Mouse (Mus musculus): Measurements from ENCODE around the gene Mapk1ip1. TPM values are rescaled to one million over a fixed set of nuclear protein-coding genes. Genes with fewer than 3 reads are reported as not detected.

Mapk1ip1 gene
- polyA plus RNA-seq, 1 experiment from 2014 or later, result 12.4 TPM

DNA sequence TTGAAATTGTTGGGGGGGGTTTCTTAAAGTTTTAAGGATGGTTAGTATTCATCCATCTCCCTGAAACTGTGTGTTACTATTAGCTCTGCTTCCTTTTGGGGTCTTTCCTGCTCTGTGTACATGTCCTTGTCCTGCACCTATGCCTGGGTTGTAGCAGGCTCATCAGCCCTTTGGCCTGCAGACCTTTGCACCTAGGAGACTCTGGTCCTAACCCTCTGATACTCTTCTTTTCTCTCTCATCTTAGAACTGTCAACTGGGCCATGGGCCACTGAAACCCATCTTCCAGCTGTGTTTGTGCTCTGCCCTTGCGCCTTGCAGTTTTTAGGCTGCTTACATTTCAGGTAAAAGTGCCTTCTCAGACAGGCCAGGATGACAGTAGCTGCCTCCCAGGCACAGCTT lies 18.7 kb upstream of the Mapk1ip1 start:
- no peak for ATAC-seq (replicated peaks; ENCODE audit: insufficient number of reproducible peaks, low FRiP score, low TSS enrichment, low read depth)
- H3K4me2 ChIP-seq (ENCODE audit: low read depth, low read length), result no peak overlapping the region
- WGBS, result 90% methylated on average over 1 of the region's 1 CpGs
- H3K36me3 ChIP-seq (replicated peaks; ENCODE audit: control insufficient read depth, insufficient read depth, low read depth, low read length), result peaks cover 2% of the 10 kb centered on the region; the same call in 1 of the 2 replicates
- H3K27me3 ChIP-seq (ENCODE audit: control insufficient read depth, insufficient read depth, low read length), result no peaks in the 10 kb centered on the region
- no peak overlapping the region for H3K4me3 ChIP-seq (ENCODE audit: low read depth, low read length)
- no peaks in the 10 kb centered on the region; the same call in 1 of the 2 replicates for H3K4me1 ChIP-seq (ENCODE audit: control insufficient read depth, insufficient read depth, low read length)
- no peak for DNase-seq (ENCODE audit: low spot score)
- no peak overlapping the region for H3K9ac ChIP-seq (replicated peaks; ENCODE audit: low read length)
- no peaks in the 10 kb centered on the region for H3K9me3 ChIP-seq (replicated peaks; ENCODE audit: control insufficient read depth, low read length)
- no peak overlapping the region for H3K27ac ChIP-seq (replicated peaks; ENCODE audit: low read depth, low read length)

- Histone ChIP-seq H3K4me3 (ENCODE audit: low read depth, low read length) (no peak overlapping the region), H3K9ac (replicated peaks; ENCODE audit: low read length) (no peak overlapping the region), H3K27me3 (ENCODE audit: control insufficient read depth, insufficient read depth, low read length) (no peaks in the 10 kb centered on the region), H3K9me3 (replicated peaks; ENCODE audit: control insufficient read depth, low read length) (no peaks in the 10 kb centered on the region), H3K4me1 (ENCODE audit: control insufficient read depth, insufficient read depth, low read length) (no peaks in the 10 kb centered on the region; the same call in 1 of the 2 replicates), H3K36me3 (replicated peaks; ENCODE audit: control insufficient read depth, insufficient read depth, low read depth, low read length) (peaks cover 2% of the 10 kb centered on the region; the same call in 1 of the 2 replicates), H3K4me2 (ENCODE audit: low read depth, low read length) (no peak overlapping the region), H3K27ac (replicated peaks; ENCODE audit: low read depth, low read length) (no peak overlapping the region)
- ATAC-seq (replicated peaks; ENCODE audit: insufficient number of reproducible peaks, low FRiP score, low TSS enrichment, low read depth), result peak; percentile 44; the same call in 1 of the 2 replicates
- peak; percentile 77 for DNase-seq (ENCODE audit: low spot score)
- WGBS, result 33% methylated on average over 3 of the region's 3 CpGs
Measured at GRCm38 (mm10) chr7:138863950-138864572, 18.0 kb upstream of the Mapk1ip1 start.

- Histone ChIP-seq H3K36me3 (replicated peaks; ENCODE audit: control insufficient read depth, insufficient read depth, low read depth, low read length) (peaks cover 5% of the 10 kb centered on the region; the same call in 1 of the 2 replicates), H3K4me2 (ENCODE audit: low read depth, low read length) (no peak overlapping the region), H3K4me1 (ENCODE audit: control insufficient read depth, insufficient read depth, low read length) (no peaks in the 10 kb centered on the region), H3K9me3 (replicated peaks; ENCODE audit: control insufficient read depth, low read length) (no peaks in the 10 kb centered on the region), H3K27ac (replicated peaks; ENCODE audit: low read depth, low read length) (no peak overlapping the region), H3K9ac (replicated peaks; ENCODE audit: low read length) (no peak overlapping the region), H3K27me3 (ENCODE audit: control insufficient read depth, insufficient read depth, low read length) (no peaks in the 10 kb centered on the region), H3K4me3 (ENCODE audit: low read depth, low read length) (no peak overlapping the region)
- 73% methylated on average over 2 of the region's 2 CpGs for WGBS
- ATAC-seq (replicated peaks; ENCODE audit: insufficient number of reproducible peaks, low FRiP score, low TSS enrichment, low read depth) (no peak), DNase-seq (ENCODE audit: low spot score) (no peak)
Measured at GRCm38 (mm10) chr7:138856670-138857069, 10.6 kb upstream of the Mapk1ip1 start.

DNA sequence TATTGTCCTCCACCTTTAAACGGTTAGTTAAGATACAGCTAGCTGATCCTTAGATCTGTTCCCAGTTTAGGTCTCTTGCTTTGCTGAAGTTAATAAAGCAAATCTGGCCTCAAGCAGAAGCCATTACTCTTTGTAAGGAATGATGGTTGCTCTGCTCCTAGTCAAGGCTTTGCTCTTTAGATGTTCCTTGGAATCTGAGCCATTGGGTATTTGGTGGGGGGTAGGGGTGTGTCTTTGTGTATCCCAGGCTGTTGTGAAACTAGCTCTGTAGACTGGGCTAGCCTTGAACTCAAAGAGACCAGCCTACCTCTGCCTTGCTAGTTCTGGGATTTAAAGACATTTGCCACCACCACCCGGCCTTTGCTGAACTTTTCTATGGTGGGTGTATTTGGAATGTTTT lies 8.1 kb upstream of the Mapk1ip1 start:
- Histone ChIP-seq H3K4me2 (ENCODE audit: low read depth, low read length) (no peak overlapping the region), H3K4me3 (ENCODE audit: low read depth, low read length) (no peak overlapping the region), H3K36me3 (replicated peaks; ENCODE audit: control insufficient read depth, insufficient read depth, low read depth, low read length) (peaks cover 5% of the 10 kb centered on the region; the same call in 1 of the 2 replicates), H3K9me3 (replicated peaks; ENCODE audit: control insufficient read depth, low read length) (no peaks in the 10 kb centered on the region), H3K4me1 (ENCODE audit: control insufficient read depth, insufficient read depth, low read length) (no peaks in the 10 kb centered on the region), H3K27ac (replicated peaks; ENCODE audit: low read depth, low read length) (no peak overlapping the region), H3K27me3 (ENCODE audit: control insufficient read depth, insufficient read depth, low read length) (no peaks in the 10 kb centered on the region), H3K9ac (replicated peaks; ENCODE audit: low read length) (no peak overlapping the region)
- ATAC-seq (replicated peaks; ENCODE audit: insufficient number of reproducible peaks, low FRiP score, low TSS enrichment, low read depth) (no peak), DNase-seq (ENCODE audit: low spot score) (no peak)
- 92% methylated on average over 2 of the region's 2 CpGs for WGBS

- 94% methylated on average over 4 of the region's 4 CpGs for WGBS
- Histone ChIP-seq H3K36me3 (replicated peaks; ENCODE audit: control insufficient read depth, insufficient read depth, low read depth, low read length) (peaks cover 5% of the 10 kb centered on the region), H3K4me3 (ENCODE audit: low read depth, low read length) (no peak overlapping the region), H3K9ac (replicated peaks; ENCODE audit: low read length) (no peak overlapping the region), H3K9me3 (replicated peaks; ENCODE audit: control insufficient read depth, low read length) (no peaks in the 10 kb centered on the region), H3K4me1 (ENCODE audit: control insufficient read depth, insufficient read depth, low read length) (no peaks in the 10 kb centered on the region), H3K27me3 (ENCODE audit: control insufficient read depth, insufficient read depth, low read length) (no peaks in the 10 kb centered on the region), H3K27ac (replicated peaks; ENCODE audit: low read depth, low read length) (no peak overlapping the region), H3K4me2 (ENCODE audit: low read depth, low read length) (no peak overlapping the region)
- DNase-seq (ENCODE audit: low spot score) (no peak), ATAC-seq (replicated peaks; ENCODE audit: insufficient number of reproducible peaks, low FRiP score, low TSS enrichment, low read depth) (no peak)
Measured at GRCm38 (mm10) chr7:138853417-138854031, 7.5 kb upstream of the Mapk1ip1 start.

GRCm38 (mm10) chr7:138850083-138850482 lies 4.0 kb upstream of the Mapk1ip1 start:
- Histone ChIP-seq H3K27me3 (ENCODE audit: control insufficient read depth, insufficient read depth, low read length) (no peaks in the 10 kb centered on the region), H3K9ac (replicated peaks; ENCODE audit: low read length) (no peak overlapping the region), H3K4me1 (ENCODE audit: control insufficient read depth, insufficient read depth, low read length) (no peaks in the 10 kb centered on the region), H3K4me3 (ENCODE audit: low read depth, low read length) (no peak overlapping the region), H3K36me3 (replicated peaks; ENCODE audit: control insufficient read depth, insufficient read depth, low read depth, low read length) (peaks cover 5% of the 10 kb centered on the region), H3K9me3 (replicated peaks; ENCODE audit: control insufficient read depth, low read length) (no peaks in the 10 kb centered on the region), H3K27ac (replicated peaks; ENCODE audit: low read depth, low read length) (no peak overlapping the region), H3K4me2 (ENCODE audit: low read depth, low read length) (no peak overlapping the region)
- no peak for ATAC-seq (replicated peaks; ENCODE audit: insufficient number of reproducible peaks, low FRiP score, low TSS enrichment, low read depth)
- no peak for DNase-seq (ENCODE audit: low spot score)

DNA sequence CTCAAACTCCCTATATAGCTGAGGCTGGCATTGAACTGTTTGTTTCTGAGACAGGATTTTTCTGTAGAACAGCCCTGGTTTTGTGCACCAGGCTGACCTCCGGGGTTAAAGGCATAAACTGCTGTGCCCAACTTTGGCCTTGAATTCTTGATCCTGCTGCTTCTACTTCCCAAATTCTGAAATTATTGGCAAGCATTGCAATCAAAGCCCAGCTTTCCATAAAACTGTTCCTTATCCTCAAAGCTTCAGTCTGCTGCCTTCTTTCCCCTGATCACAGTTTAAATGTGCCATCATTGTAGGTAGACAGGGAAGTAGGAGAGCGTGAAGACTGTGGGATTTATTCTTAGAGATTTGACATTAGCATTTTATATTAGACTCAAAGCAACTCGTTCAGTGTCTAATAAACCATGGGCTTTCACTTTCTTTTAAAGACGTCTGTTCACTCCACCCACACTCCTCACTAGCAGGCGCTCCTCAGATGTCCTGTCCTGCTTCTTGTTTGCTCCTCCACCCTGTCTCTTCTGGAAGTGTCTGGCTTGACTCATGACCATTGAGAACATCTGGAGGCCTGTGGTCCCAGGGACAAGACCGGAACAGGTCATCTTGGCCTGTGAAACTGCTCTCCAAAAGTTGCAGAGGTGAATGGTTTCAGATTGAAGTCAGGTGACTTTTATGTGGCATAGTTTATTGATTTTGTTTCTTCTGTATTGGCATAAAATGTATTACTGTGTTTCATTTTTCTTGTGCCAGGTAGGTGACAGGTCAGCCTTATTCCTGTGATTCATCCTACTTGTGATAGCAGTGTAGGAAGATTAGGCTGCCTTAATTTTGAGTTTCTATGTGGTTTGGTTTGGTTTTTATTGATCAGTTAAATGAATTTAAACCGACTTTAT lies 2.2 kb upstream of the Mapk1ip1 start:
- Histone ChIP-seq H3K9ac (replicated peaks; ENCODE audit: low read length) (no peak overlapping the region), H3K4me1 (ENCODE audit: control insufficient read depth, insufficient read depth, low read length) (no peaks in the 10 kb centered on the region), H3K9me3 (replicated peaks; ENCODE audit: control insufficient read depth, low read length) (no peaks in the 10 kb centered on the region), H3K27me3 (ENCODE audit: control insufficient read depth, insufficient read depth, low read length) (no peaks in the 10 kb centered on the region), H3K4me3 (ENCODE audit: low read depth, low read length) (no peak overlapping the region), H3K4me2 (ENCODE audit: low read depth, low read length) (peak overlapping the region; percentile 83; the same call in 1 of the 2 replicates), H3K27ac (replicated peaks; ENCODE audit: low read depth, low read length) (no peak overlapping the region), H3K36me3 (replicated peaks; ENCODE audit: control insufficient read depth, insufficient read depth, low read depth, low read length) (peaks cover 4% of the 10 kb centered on the region)
- ATAC-seq (replicated peaks; ENCODE audit: insufficient number of reproducible peaks, low FRiP score, low TSS enrichment, low read depth), result no peak
- WGBS, result 82% methylated on average over 7 of the region's 7 CpGs
- no peak for DNase-seq (ENCODE audit: low spot score)
